Mouse (Mus musculus): ENCODE data around the gene Prpf3. TPM values are rescaled to one million over a fixed set of nuclear protein-coding genes. Genes with fewer than 3 reads are reported as not detected.

The Prpf3 gene
- polyA plus RNA-seq, 1 experiment from 2014 or later, result 51.0 TPM

DNA sequence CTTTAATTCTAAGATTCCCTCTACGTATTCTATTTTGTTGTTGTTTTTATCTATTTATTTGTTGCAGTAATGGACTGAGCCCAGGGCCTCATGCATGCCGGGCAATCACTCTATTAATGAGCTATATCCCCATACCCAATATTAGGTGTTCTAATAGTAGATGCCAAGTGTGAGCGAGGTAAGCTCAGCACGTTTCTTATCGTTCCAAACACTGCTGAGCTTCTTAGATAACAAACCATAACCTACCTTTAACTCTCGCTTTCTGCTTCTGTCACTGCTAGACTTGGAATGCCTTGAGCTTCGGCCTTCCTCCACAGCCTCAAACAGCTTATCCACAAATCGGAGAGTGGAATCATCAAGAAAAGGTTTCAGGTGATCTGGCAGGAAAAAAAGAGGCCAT, 4.4 kb downstream of the Prpf3 start:
- Histone ChIP-seq H3K9ac (no peak overlapping the region), H3K27me3 (no peaks in the 10 kb centered on the region), H3K4me3 (no peak overlapping the region), H3K4me2 (no peak overlapping the region), H3K27ac (no peak overlapping the region), H3K36me3 (peaks cover 67% of the 10 kb centered on the region), H3K9me3 (no peaks in the 10 kb centered on the region), H3K4me1 (peaks cover 8% of the 10 kb centered on the region)
- no peak for ATAC-seq (ENCODE audit: borderline replicate concordance, extremely low read depth, low FRiP score, low TSS enrichment)
- 93% methylated on average over 8 of the region's 8 CpGs for WGBS

DNA sequence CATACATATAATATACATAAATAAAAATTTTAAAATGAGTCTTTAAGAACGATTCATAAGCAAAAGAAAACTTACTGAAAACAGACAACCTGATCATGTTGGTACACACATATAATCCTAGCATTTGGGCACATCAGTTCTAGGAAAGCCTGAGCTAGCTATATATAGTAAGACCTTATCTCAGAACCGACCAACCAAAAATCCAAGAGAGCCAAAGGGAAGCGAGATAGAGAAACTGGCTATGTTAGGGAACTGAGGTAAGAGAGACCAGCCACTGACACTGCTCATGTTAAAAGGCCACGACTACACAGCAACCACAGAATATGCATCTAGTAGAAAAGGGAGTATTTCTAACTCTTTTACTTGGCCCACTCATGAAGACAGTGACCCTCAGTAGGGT, 5.1 kb downstream of the Prpf3 start:
- no peak for ATAC-seq (ENCODE audit: borderline replicate concordance, extremely low read depth, low FRiP score, low TSS enrichment)
- no peaks in the 10 kb centered on the region for H3K27me3 ChIP-seq
- WGBS, result 77% methylated on average over 4 of the region's 4 CpGs
- H3K9me3 ChIP-seq, result no peaks in the 10 kb centered on the region
- no peak overlapping the region for H3K4me3 ChIP-seq
- H3K36me3 ChIP-seq, result peaks cover 72% of the 10 kb centered on the region
- H3K4me2 ChIP-seq, result no peak overlapping the region
- no peak overlapping the region for H3K27ac ChIP-seq
- no peak overlapping the region for H3K9ac ChIP-seq
- peaks cover 8% of the 10 kb centered on the region for H3K4me1 ChIP-seq

DNA sequence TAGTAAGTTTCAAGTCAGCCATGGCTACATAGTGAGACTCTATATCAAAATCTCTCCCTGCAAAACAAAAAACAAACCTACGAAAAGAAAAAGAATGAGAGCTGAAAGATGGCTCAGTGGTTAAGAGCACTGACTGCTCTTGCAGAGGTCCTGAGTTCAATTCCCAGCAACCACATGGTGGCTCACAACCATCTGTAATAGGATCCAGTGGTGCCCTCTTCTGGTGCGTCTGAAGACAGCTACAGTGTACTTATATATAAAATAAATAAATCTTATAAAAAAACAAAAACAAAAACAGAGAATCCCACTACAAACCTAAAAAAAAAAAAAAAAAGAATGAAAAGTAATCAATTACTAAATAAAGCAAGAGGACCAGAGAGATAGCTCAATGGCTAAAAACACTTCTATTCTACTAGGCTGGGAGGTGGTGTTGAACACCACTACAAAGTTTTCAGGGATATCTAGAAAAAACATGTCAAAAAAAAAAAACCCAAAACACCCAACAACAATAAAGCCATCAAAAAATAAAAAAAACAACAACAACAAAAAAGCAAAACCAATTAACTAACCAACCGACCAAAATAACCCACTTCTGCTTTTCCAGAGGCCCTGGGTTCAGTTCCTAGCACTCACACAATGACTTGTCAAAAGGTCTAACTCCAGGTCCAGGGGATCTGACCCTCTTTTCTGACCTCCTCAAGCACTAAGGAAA, 13.0 kb downstream of the Prpf3 start:
- WGBS, result 88% methylated on average over 3 of the region's 3 CpGs
- no peak overlapping the region for H3K27ac ChIP-seq
- H3K4me2 ChIP-seq, result no peak overlapping the region
- no peaks in the 10 kb centered on the region for H3K27me3 ChIP-seq
- H3K4me1 ChIP-seq, result no peaks in the 10 kb centered on the region
- H3K36me3 ChIP-seq, result peaks cover 78% of the 10 kb centered on the region
- no peak for ATAC-seq (ENCODE audit: borderline replicate concordance, extremely low read depth, low FRiP score, low TSS enrichment)
- H3K4me3 ChIP-seq, result no peak overlapping the region
- H3K9ac ChIP-seq, result no peak overlapping the region
- H3K9me3 ChIP-seq, result no peaks in the 10 kb centered on the region

DNA sequence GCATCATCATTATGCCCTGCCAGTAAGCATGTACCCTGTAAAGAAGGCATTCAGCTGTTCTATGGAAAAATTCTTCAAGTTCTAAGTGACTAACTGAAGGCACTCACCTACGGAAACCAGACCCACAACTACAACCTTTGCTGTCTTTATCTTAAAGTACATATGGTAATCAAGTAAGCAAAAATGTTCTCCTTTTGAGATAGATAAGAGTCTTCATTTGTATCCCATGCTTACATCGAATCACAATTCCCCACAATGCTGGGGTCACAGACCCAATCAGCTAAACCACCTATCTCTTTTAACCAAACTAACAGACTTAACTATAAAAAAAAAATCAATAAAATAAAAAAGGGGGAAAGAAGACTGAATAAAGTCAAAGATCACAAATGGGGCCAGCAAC, 16.4 kb downstream of the Prpf3 start:
- Histone ChIP-seq H3K4me1 (no peaks in the 10 kb centered on the region), H3K27ac (no peak overlapping the region), H3K9me3 (no peaks in the 10 kb centered on the region), H3K36me3 (peaks cover 73% of the 10 kb centered on the region), H3K27me3 (no peaks in the 10 kb centered on the region), H3K4me3 (no peak overlapping the region), H3K4me2 (no peak overlapping the region), H3K9ac (no peak overlapping the region)
- whole genome bisulfite sequencing, result 90% methylated on average over 2 of the region's 2 CpGs
- no peak for ATAC-seq (ENCODE audit: borderline replicate concordance, extremely low read depth, low FRiP score, low TSS enrichment)

DNA sequence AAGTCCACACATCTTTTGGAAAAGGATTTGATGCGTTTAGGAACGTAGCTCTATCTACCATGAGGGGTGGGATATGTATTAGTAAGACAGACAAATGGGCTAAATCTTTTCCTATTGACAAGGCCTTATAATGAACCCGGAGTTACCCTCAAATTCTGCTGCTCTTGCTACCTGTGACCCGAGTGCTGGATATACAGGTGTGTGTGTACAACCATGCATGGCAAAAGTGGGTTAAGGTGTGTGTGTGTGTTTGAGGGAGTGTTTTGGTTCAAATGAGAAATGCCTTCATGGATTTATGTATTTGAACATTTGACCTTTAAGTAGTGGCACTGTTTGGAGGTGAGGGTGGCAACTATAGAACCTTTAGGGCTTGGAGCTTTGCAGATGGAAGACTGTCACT, 26.6 kb downstream of the Prpf3 start:
- 95% methylated on average over 4 of the region's 4 CpGs for WGBS
- Histone ChIP-seq H3K4me2 (no peak overlapping the region), H3K4me1 (no peaks in the 10 kb centered on the region), H3K27ac (no peak overlapping the region), H3K27me3 (no peaks in the 10 kb centered on the region), H3K4me3 (no peak overlapping the region), H3K9ac (no peak overlapping the region), H3K36me3 (peaks cover 64% of the 10 kb centered on the region), H3K9me3 (no peaks in the 10 kb centered on the region)
- ATAC-seq (ENCODE audit: borderline replicate concordance, extremely low read depth, low FRiP score, low TSS enrichment), result no peak

- Histone ChIP-seq H3K27me3 (no peaks in the 10 kb centered on the region), H3K27ac (no peak overlapping the region), H3K4me2 (no peak overlapping the region), H3K4me3 (no peak overlapping the region), H3K4me1 (no peaks in the 10 kb centered on the region), H3K36me3 (peaks cover 38% of the 10 kb centered on the region), H3K9me3 (no peaks in the 10 kb centered on the region), H3K9ac (no peak overlapping the region)
- no peak for ATAC-seq (ENCODE audit: borderline replicate concordance, extremely low read depth, low FRiP score, low TSS enrichment)
- 62% methylated on average over 2 of the region's 2 CpGs for WGBS
Measured at GRCm38 (mm10) chr3:95826275-95826674, 29.4 kb downstream of the Prpf3 start.

DNA sequence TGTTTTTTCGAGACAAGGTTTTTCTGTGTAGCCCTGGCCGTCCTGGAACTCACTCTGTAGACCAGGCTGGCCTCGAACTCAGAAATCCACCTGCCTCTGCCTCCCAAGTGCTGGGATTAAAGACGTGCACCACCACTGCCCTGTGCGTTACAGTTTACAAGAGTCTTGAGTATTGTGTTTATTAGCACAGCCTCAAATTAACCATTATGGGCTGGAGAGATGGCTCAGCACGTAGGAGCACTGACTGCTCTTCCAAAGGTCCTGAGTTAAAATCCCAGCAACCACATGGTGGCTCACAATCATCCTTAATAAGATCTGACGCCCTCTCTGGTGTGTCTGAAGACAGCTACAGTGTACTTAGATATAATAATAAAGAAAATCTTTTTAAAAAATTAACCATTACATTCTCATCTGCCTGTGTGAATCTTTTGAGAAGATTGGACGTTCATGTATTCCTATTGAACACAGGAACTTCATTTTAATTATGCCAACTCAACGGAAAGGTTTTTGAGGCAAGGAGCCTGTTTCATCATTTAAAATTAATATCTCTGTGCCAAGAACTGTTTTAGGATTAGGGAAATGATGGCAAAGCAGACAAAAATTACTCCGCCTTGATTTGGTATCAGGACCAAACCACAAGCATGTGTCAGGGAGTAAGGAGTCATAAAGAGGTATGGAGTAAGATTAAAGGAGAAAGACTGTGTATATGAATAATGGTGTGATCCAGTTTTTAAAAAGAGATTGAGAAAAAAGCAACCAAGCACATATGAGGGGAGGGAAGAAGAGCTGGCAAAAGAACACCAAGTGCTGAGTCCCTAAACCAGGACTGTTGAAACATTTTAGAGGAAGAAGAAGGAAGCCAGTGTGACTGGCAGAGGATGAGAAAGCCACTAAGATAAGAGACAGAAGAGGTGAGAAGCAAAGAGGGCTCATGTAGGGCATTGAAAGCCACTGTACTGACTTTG, 35.4 kb downstream of the Prpf3 start:
- peak overlapping the region; percentile 87 for H3K4me3 ChIP-seq
- H3K27ac ChIP-seq, result peak overlapping the region; percentile 100
- H3K4me1 ChIP-seq, result peaks cover 9% of the 10 kb centered on the region
- H3K9me3 ChIP-seq, result no peaks in the 10 kb centered on the region
- H3K9ac ChIP-seq, result peak overlapping the region; percentile 66
- H3K36me3 ChIP-seq, result no peaks in the 10 kb centered on the region
- ATAC-seq (ENCODE audit: borderline replicate concordance, extremely low read depth, low FRiP score, low TSS enrichment), result no peak
- H3K4me2 ChIP-seq, result peak overlapping the region; percentile 61
- no peaks in the 10 kb centered on the region for H3K27me3 ChIP-seq
- 29% methylated on average over 10 of the region's 10 CpGs for WGBS

DNA sequence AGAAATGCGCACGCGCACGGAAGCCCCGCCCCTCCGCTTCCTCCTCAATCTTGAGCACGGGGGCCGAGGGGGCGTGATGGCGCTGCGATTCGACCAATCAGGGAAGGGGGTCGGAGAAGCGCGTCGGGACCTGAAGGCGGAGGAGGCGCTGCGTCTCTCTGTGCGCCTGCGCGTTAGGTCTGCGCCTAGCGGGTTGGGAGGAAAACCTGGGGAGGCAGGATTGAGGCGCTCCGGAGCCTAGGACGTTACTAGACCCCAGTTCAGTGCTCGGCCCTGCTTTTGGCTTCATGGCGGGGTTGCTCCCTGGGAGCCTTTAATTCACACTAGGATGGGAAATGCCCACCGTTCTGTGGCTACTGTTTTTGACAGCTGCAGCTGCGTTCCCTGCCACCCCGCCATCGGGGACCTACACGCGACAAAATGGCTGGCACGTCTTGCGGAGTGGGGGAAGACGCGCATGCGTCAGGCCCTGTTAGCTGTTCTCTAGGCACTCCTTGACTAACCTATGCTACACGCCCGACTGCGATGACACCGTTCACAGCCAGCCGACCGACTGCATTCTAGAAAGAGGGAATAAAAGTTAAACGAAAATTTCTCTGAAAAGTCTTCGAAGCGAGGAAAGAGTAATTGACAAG, 36.2 kb downstream of the Prpf3 start:
- whole genome bisulfite sequencing, result under 1% methylated on average over 49 of the region's 49 CpGs

DNA sequence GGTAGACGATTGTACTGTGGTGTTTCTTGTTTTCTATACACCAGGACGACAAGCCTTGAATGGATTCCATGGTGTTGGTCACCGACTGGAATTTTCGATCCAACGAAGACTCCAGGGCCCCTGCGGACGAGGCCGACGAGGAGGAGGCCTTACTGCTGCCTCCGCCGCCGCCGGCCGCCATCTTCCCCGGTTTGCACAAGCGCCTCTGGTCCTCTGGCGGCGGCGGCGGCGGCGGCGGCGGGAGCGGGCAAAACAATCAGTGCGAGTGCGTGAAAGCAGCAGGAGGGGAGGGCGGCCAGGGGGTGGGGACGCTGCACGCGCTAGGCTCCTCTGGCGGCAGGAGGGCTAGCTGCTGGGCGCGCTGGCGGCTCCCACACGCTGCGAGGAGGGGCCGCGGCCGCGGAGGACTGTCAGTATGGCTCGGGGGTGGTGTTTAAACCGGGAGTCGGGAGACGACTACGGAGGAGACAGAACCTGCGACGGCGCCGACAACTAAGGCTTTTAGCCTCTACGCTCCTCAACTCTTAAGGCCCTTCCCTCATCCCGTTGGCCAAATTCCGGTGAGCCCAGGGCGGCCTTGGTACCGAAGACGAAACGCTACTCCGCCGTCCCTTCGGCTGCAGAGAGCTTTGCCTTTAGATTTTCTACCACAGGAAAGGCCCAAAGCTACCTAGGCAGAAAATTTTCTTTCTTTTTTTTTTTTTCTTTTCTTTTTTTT, 37.0 kb downstream of the Prpf3 start, which contains the start of gene Rprd2:
Gene Rprd2 (minus strand): TSS at position 293 of the 718 bp plus-strand sequence.
- H3K36me3 ChIP-seq, result no peaks in the 10 kb centered on the region
- H3K27ac ChIP-seq, result peak within 1 kb of the TSS; percentile 100
- H3K4me3 ChIP-seq, result peak within 1 kb of the TSS; percentile 87
- H3K4me1 ChIP-seq, result peaks cover 9% of the 10 kb centered on the region
- H3K4me2 ChIP-seq, result peak within 1 kb of the TSS; percentile 70
- ATAC-seq (ENCODE audit: borderline replicate concordance, extremely low read depth, low FRiP score, low TSS enrichment), result peak; percentile 55
- no peaks in the 10 kb centered on the region for H3K27me3 ChIP-seq
- H3K9me3 ChIP-seq, result no peaks in the 10 kb centered on the region
- WGBS, result under 1% methylated on average over 54 of the region's 60 CpGs
- H3K9ac ChIP-seq, result peak within 1 kb of the TSS; percentile 97

More for the DNA sequence above, 36.2 kb downstream of the Prpf3 start:
- no peaks in the 10 kb centered on the region for H3K9me3 ChIP-seq
- H3K4me2 ChIP-seq, result peak overlapping the region; percentile 61
- H3K36me3 ChIP-seq, result no peaks in the 10 kb centered on the region
- peak overlapping the region; percentile 87 for H3K4me3 ChIP-seq
- no peaks in the 10 kb centered on the region for H3K27me3 ChIP-seq
- ATAC-seq (ENCODE audit: borderline replicate concordance, extremely low read depth, low FRiP score, low TSS enrichment), result peak; percentile 97
- H3K9ac ChIP-seq, result peak overlapping the region; percentile 66
- peak overlapping the region; percentile 100 for H3K27ac ChIP-seq
- H3K4me1 ChIP-seq, result peaks cover 9% of the 10 kb centered on the region

GRCm38 (mm10) chr3:95818026-95818511, 37.6 kb downstream of the Prpf3 start:
- Histone ChIP-seq H3K9ac (peak overlapping the region; percentile 97), H3K4me2 (peak overlapping the region; percentile 70), H3K4me3 (peak overlapping the region; percentile 87), H3K4me1 (peaks cover 9% of the 10 kb centered on the region), H3K27ac (peak overlapping the region; percentile 100), H3K9me3 (no peaks in the 10 kb centered on the region), H3K36me3 (no peaks in the 10 kb centered on the region), H3K27me3 (no peaks in the 10 kb centered on the region)
- no peak for ATAC-seq (ENCODE audit: borderline replicate concordance, extremely low read depth, low FRiP score, low TSS enrichment)
- WGBS, result under 1% methylated on average over 21 of the region's 21 CpGs

GRCm38 (mm10) chr3:95816681-95817080, 39.0 kb downstream of the Prpf3 start:
- Histone ChIP-seq H3K36me3 (no peaks in the 10 kb centered on the region), H3K4me1 (peaks cover 9% of the 10 kb centered on the region), H3K27me3 (no peaks in the 10 kb centered on the region), H3K27ac (no peak overlapping the region), H3K4me3 (peak overlapping the region; percentile 6; the same call in 1 of the 2 replicates), H3K4me2 (peak overlapping the region; percentile 70), H3K9me3 (no peaks in the 10 kb centered on the region), H3K9ac (no peak overlapping the region)
- ATAC-seq (ENCODE audit: borderline replicate concordance, extremely low read depth, low FRiP score, low TSS enrichment), result no peak
- WGBS, result 84% methylated on average over 3 of the region's 3 CpGs

Data from lung, embryonic 15.5 days (tissue).